Mouse (Mus musculus): ENCODE data around the gene Cphx3.
"Not testable (repeated sequence)": the region's sequence is repeated elsewhere in the genome, so short reads cannot be mapped to it uniquely, and the experiment has no call there.

- TF ChIP-seq CTCF, EP300 (IDR thresholded peaks at IDR 0.05; ENCODE audit: low read depth): not testable (repeated sequence)
Observed at GRCm38 (mm10) chr14:26165266-26165665, 83.2 kb downstream of the Cphx3 start.
